Mouse (Mus musculus) C2C12 (cell line): ENCODE data around the gene Rbks.

Source experiments
- CTCF ChIP-seq: IDR thresholded peaks from one replicate; pipeline ENCODE4 v1.5.1; 2011; ENCODE audit not compliant: control insufficient read depth, insufficient read depth, insufficient read length
- FOSL1 ChIP-seq: IDR thresholded peaks from one replicate; pipeline ENCODE4 v1.8.0; 2011; ENCODE audit warnings: mild to moderate bottlenecking, low read length; ENCODE audit not compliant: poor library complexity, insufficient read depth, severe bottlenecking
- MAX ChIP-seq: IDR thresholded peaks from one replicate; pipeline ENCODE4 v1.6.1; 2011; ENCODE audit warnings: mild to moderate bottlenecking, control low read depth
- MYOG ChIP-seq: IDR thresholded peaks from one replicate; pipeline ENCODE4 v1.6.1; 2011; ENCODE audit not compliant: control insufficient read depth, insufficient read length; ENCODE audit errors: extremely low read depth
- USF1 ChIP-seq: IDR thresholded peaks from one replicate; pipeline ENCODE4 v1.6.1; 2011; ENCODE audit warnings: low read depth, mild to moderate bottlenecking, control low read depth, moderate library complexity

DNA sequence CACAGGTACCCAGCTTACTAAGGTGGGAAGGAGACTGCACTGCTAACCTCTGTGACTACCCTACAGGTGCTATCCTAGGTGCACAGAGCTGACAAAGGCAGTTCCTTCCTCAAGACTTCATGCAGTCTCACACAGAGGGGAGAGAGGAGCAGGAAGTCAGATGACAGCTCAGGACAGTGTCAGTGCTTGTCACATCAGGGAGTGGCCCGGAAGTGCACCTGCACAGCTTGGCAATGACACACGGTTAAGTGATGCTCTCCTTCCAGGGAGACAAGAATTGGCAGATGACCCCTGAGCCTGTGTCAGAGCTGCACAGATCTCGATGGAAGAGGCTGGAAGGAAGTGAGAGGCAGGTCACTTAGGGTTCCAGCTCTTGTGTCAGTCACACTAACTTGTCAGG, 115.5 kb downstream of the Rbks start:
- TF ChIP-seq FOSL1 (no peak), CTCF (no peak), USF1 (no peak), MYOG (no peak), MAX (no peak)
